Mouse (Mus musculus) limb, embryonic 15.5 days (tissue): ENCODE measurements at regions not wholly inside any gene's neighbourhood (a gene's known extent, or its start where the extent isn't known, plus 50 kb on each side); places are given as distances from the start of the nearest gene placed in this dataset.

Experiments
- ATAC-seq: fragments of 200-750 bp; cut with Nextera tagmentation; 2 replicates; pipeline ENCODE4 v1.8.0; 2017; ENCODE audit warnings: low read depth, moderate TSS enrichment; ENCODE audit not compliant: insufficient number of reproducible peaks, low FRiP score, low TSS enrichment
- H3K27ac ChIP-seq: fragments of 300-500 bp; sonication (generic); 2 replicates; pipeline ENCODE4 v1.5.1; 2015; ENCODE audit warnings: moderate library complexity, mild to moderate bottlenecking, inconsistent platforms
- H3K27me3 ChIP-seq: fragments of 300-500 bp; sonication (generic); 2 replicates; pipeline ENCODE4 v1.6.1; 2015; ENCODE audit warnings: inconsistent platforms
- H3K36me3 ChIP-seq: fragments of 300-500 bp; sonication (generic); 2 replicates; pipeline ENCODE4 v1.6.1; 2015; ENCODE audit warnings: inconsistent platforms
- H3K4me1 ChIP-seq: fragments of 300-500 bp; sonication (generic); 2 replicates; pipeline ENCODE4 v1.6.1; 2015; ENCODE audit warnings: inconsistent platforms
- H3K4me2 ChIP-seq: fragments of 300-500 bp; sonication (generic); 2 replicates; pipeline ENCODE4 v1.6.1; 2015; ENCODE audit warnings: mild to moderate bottlenecking, inconsistent platforms
- H3K4me3 ChIP-seq: fragments of 300-500 bp; sonication (generic); 2 replicates; pipeline ENCODE4 v1.5.1; 2015; ENCODE audit warnings: mild to moderate bottlenecking, inconsistent platforms
- H3K9ac ChIP-seq: fragments of 300-500 bp; sonication (generic); 2 replicates; pipeline ENCODE4 v1.6.1; 2015; ENCODE audit warnings: inconsistent platforms
- H3K9me3 ChIP-seq: fragments of 300-500 bp; sonication (generic); 2 replicates; pipeline ENCODE4 v1.6.1; 2016; ENCODE audit warnings: inconsistent platforms
- WGBS: fragments of 180-500 bp; shearing (Covaris S2); methylation state at CpG from one replicate; pipeline ENCODE4 v1.1.7; 2015; 5-methylcytosine and 5-hydroxymethylcytosine counted together

DNA sequence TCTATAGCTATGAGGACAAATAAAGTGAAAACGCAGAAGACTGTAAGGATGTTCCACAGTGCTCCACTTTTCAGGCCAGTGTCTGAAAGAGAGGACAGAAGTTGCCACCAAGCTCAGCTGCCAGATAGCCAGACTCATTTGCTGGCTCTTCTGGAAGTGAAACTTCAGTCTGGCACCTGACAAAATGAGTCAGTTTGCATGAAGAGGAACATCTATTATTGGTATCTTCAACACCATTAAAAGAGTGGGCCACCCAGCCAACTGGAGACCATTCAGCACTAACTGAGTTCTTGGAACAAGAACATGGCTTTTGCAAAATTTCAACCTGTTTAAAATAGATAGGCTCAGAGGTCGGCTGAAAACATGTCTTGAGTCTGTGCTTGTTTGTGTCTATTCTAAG lies 592.4 kb upstream of the Tbl1xr1 start:
- ATAC-seq: no peak
- Histone ChIP-seq H3K9me3 (no peaks in the 10 kb centered on the region), H3K4me3 (no peak overlapping the region), H3K4me1 (peaks cover 8% of the 10 kb centered on the region), H3K4me2 (no peak overlapping the region), H3K36me3 (no peaks in the 10 kb centered on the region), H3K27me3 (no peaks in the 10 kb centered on the region), H3K9ac (no peak overlapping the region), H3K27ac (no peak overlapping the region)
- 81% methylated on average over 2 of the region's 2 CpGs for WGBS

DNA sequence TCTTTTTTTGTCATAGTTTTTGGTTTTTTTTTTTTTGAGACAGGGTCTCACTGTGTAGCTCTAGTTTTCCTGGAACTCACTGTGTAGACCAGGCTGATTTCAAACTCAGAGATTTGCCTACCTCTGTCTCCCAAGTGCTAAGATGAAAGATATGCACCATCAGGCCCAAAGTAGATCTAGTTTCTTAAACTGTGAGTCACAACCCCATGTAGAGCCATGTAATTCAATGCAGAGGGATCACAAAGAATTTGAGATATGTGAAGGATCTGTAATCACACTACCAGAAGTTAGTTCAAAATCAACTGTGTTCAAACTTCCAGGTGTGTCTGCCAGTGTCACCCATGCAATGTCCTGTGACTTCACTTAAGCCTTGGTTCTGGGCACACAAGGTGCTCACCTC lies 591.0 kb upstream of the Tbl1xr1 start:
- no peaks in the 10 kb centered on the region for H3K36me3 ChIP-seq
- H3K4me1 ChIP-seq: no peaks in the 10 kb centered on the region
- no peak overlapping the region for H3K4me2 ChIP-seq
- no peak overlapping the region for H3K27ac ChIP-seq
- no peaks in the 10 kb centered on the region for H3K9me3 ChIP-seq
- H3K4me3 ChIP-seq: no peak overlapping the region
- H3K9ac ChIP-seq: no peak overlapping the region
- no peak for ATAC-seq
- no peaks in the 10 kb centered on the region for H3K27me3 ChIP-seq

DNA sequence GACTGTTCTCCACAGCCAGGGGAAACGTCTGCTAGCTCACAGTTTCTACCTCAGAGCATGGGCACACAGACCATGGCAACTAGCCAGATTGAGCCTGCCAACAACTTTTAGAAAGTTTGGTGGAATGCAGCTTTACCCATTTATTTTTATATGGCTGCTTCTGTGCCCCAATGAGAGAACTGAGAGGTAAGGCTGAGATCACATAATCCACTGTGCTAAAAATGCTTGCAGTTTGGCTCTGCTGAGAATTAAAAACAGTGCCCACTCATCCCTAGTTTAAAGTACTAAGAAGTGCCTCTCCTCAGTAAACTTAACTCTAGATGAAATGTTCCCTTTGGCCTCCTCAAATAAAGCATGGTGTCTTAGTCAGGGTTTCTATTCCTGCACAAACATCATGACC lies 586.9 kb upstream of the Tbl1xr1 start:
- no peak for ATAC-seq
- H3K9me3 ChIP-seq: no peaks in the 10 kb centered on the region
- no peaks in the 10 kb centered on the region for H3K36me3 ChIP-seq
- no peak overlapping the region for H3K4me2 ChIP-seq
- no peak overlapping the region for H3K27ac ChIP-seq
- 41% methylated on average over 1 of the region's 1 CpGs for WGBS
- H3K9ac ChIP-seq: no peak overlapping the region
- H3K27me3 ChIP-seq: no peaks in the 10 kb centered on the region
- 0 out of 2 replicates have a peak, but pooled peaks cover 4% of the 10 kb centered on the region for H3K4me1 ChIP-seq
- no peak overlapping the region for H3K4me3 ChIP-seq

DNA sequence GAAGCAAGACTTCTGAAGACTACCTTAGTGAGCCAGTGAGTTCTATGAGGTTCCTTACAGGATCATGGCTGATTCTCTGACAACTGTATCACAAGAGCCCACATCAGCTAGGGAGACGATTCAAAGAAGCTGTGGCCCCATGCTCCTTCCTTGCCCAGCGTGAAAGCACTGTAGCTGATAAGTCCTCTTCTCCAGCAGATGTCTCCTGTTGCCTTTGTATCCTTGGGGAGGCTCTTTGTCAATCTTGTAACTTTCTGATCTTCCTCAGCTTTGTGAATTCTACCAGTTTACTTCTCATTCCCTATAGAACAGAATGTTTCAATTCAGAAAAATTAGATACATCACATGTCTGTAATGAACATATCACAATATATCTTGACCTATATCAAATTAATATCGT lies 584.0 kb upstream of the Tbl1xr1 start:
- Histone ChIP-seq H3K4me3 (no peak overlapping the region), H3K27me3 (no peaks in the 10 kb centered on the region), H3K27ac (no peak overlapping the region), H3K9ac (no peak overlapping the region), H3K36me3 (no peaks in the 10 kb centered on the region), H3K4me2 (no peak overlapping the region), H3K9me3 (no peaks in the 10 kb centered on the region), H3K4me1 (peaks cover 9% of the 10 kb centered on the region)
- no peak for ATAC-seq
- 61% methylated on average over 3 of the region's 3 CpGs for WGBS

DNA sequence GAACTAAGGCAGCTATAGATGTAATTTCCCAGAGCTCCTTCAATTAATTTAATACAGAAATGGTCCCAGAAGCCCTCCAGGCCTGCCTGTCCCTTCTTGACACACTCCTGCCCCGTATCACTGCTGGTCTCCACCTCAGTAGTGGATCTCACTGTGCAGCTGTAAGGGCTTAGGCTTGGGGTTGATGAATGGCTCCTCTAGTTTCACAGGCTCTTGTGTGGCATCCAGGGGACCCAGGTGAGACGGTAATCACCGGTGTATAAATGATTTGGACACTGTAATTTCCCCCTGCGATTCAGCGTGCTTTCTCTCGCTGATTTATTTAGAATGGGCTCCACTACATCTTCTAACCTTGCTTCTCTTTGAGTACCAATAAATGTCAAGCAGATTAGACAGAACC lies 583.1 kb upstream of the Tbl1xr1 start:
- Histone ChIP-seq H3K36me3 (no peaks in the 10 kb centered on the region), H3K27me3 (no peaks in the 10 kb centered on the region), H3K4me2 (no peak overlapping the region), H3K4me3 (no peak overlapping the region), H3K27ac (no peak overlapping the region), H3K9me3 (no peaks in the 10 kb centered on the region), H3K4me1 (peaks cover 9% of the 10 kb centered on the region), H3K9ac (no peak overlapping the region)
- no peak for ATAC-seq
- 40% methylated on average over 6 of the region's 6 CpGs for WGBS

DNA sequence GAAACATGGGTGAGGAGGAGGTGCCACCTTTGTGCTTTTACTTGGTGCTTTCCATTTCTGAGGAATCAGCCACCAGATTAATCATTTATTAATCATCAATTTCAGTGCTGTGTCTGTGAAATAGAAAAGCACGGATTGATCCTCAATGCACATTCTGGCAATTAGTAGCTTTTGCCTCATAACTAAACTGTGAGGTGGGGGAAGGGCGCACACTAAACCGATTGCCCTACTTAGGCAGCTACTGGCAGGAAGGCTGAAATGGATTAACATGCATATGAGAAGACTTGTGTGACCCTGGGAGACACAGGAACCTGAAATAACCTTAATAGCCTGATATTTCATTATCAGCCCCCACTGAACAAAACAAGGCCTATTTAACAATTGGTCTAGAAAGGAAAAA lies 581.5 kb upstream of the Tbl1xr1 start:
- Histone ChIP-seq H3K9me3 (no peaks in the 10 kb centered on the region), H3K4me3 (no peak overlapping the region), H3K4me2 (no peak overlapping the region), H3K36me3 (no peaks in the 10 kb centered on the region), H3K4me1 (peaks cover 9% of the 10 kb centered on the region), H3K27ac (no peak overlapping the region), H3K27me3 (no peaks in the 10 kb centered on the region), H3K9ac (no peak overlapping the region)
- 47% methylated on average over 3 of the region's 3 CpGs for WGBS
- no peak for ATAC-seq

DNA sequence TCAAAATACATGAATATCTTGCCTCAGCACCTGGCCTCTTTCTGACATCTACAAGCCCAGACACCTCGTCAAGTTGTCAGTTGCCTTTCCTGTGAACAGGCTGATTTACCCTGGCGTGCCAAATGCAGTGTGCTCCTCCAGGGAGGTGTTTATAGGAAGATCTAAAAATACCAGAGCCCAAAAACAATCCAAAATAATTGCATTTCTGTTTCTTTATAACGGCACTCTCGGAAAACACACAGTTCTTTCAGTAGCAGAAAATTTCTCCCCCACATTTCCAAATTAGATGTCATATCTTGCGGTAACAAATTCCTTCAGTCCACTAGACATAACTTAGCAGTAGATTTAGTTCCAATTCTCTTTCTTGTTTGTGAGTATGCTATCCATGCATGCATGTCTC lies 580.8 kb upstream of the Tbl1xr1 start:
- Histone ChIP-seq H3K4me3 (no peak overlapping the region), H3K36me3 (no peaks in the 10 kb centered on the region), H3K27ac (no peak overlapping the region), H3K27me3 (no peaks in the 10 kb centered on the region), H3K9ac (no peak overlapping the region), H3K4me1 (peaks cover 9% of the 10 kb centered on the region), H3K4me2 (no peak overlapping the region), H3K9me3 (no peaks in the 10 kb centered on the region)
- ATAC-seq: no peak
- 21% methylated on average over 5 of the region's 5 CpGs for WGBS

DNA sequence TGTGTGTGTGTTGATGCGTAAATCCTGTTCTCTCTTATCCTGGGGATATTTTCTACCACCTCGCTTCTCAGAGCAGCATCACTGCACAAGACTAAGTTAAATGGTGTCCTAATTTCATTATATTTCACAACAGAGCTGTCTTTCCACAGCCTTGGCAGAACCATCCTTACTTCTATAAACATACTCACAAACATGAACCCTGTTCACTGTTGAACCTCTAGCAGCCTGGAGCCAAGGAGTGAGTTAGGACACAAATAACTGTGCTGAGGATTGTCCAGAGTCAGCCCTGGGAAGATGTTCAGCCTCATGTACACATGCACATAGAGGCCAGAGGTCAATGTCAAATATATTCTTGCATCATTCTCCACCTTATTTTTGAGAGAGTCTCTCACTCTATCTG lies 580.3 kb upstream of the Tbl1xr1 start:
- H3K27me3 ChIP-seq: no peaks in the 10 kb centered on the region
- WGBS: 90% methylated on average over 2 of the region's 2 CpGs
- H3K4me1 ChIP-seq: peaks cover 9% of the 10 kb centered on the region
- no peak overlapping the region for H3K4me3 ChIP-seq
- H3K27ac ChIP-seq: no peak overlapping the region
- no peaks in the 10 kb centered on the region for H3K36me3 ChIP-seq
- no peak overlapping the region for H3K4me2 ChIP-seq
- no peak for ATAC-seq
- H3K9ac ChIP-seq: no peak overlapping the region
- H3K9me3 ChIP-seq: no peaks in the 10 kb centered on the region

DNA sequence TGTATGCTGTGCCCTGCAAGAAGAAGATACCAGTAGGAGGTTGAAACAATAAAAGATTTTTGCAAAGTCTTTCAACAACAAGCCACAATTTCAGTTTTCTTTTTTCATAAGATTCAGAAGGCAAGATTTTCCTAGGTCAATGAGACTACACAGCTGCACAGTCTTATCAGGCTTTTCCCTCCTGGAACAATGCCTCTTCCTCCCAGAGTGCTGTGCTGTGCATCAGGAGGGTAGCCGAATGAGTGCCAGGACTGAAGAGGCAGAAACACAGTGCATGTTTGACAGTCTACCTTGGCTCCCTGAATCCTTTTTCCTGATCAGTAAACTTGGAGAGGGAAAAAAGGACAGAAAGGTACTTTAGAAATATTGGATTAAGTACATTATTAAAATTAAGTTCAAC lies 579.4 kb upstream of the Tbl1xr1 start:
- ATAC-seq: no peak
- WGBS: 68% methylated on average over 1 of the region's 1 CpGs
- H3K4me3 ChIP-seq: no peak overlapping the region
- H3K9ac ChIP-seq: no peak overlapping the region
- H3K27ac ChIP-seq: no peak overlapping the region
- H3K36me3 ChIP-seq: no peaks in the 10 kb centered on the region
- H3K4me2 ChIP-seq: no peak overlapping the region
- no peaks in the 10 kb centered on the region for H3K9me3 ChIP-seq
- H3K4me1 ChIP-seq: peaks cover 9% of the 10 kb centered on the region
- H3K27me3 ChIP-seq: no peaks in the 10 kb centered on the region

DNA sequence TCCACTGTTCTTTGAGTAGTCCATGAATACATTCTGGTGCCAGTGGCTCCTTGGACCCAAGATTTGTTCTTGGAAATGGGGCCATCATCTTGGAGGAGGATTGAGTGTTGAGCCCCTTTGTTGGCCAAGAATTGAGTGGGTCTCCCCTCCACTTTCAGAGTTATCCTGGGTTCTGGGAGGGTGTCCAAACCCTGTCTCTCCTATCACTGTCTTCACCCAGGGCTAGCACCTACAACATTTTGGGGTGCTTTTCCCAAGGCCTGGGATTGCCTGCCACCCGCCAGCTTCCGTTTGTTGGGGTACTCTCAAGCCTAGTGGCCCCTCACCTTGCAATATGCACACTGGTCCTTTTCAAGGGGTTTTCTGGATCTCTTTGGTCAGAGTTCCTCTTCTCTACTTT lies 568.8 kb upstream of the Tbl1xr1 start:
- H3K4me1 ChIP-seq: no peaks in the 10 kb centered on the region
- ATAC-seq: no peak
- H3K27ac ChIP-seq: no peak overlapping the region
- WGBS: 89% methylated on average over 2 of the region's 2 CpGs
- no peaks in the 10 kb centered on the region for H3K27me3 ChIP-seq
- no peaks in the 10 kb centered on the region for H3K36me3 ChIP-seq
- no peak overlapping the region for H3K4me2 ChIP-seq
- no peak overlapping the region for H3K4me3 ChIP-seq
- no peak overlapping the region for H3K9ac ChIP-seq
- H3K9me3 ChIP-seq: peaks cover 19% of the 10 kb centered on the region

DNA sequence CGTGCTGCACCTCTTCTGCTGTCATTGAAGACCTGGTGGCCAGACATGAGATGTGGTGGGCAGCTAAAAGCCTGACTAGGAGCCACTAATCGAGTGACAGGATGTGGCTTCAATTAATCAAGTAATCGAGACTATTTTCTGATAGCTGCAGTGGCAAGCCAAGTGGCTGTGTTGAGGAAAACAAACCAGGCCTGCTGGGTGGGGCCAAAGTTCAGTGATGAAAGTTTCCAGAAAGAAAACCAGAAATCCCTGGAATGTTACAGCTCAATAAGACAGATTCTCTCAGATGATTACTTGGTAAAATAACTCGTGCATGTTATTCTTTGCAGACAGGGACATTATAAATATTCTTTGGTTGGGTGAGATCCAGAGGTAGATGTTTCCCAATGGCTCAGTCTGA lies 564.4 kb upstream of the Tbl1xr1 start:
- no peak overlapping the region for H3K4me3 ChIP-seq
- ATAC-seq: no peak
- H3K9me3 ChIP-seq: peaks cover 19% of the 10 kb centered on the region
- H3K9ac ChIP-seq: no peak overlapping the region
- H3K36me3 ChIP-seq: no peaks in the 10 kb centered on the region
- no peak overlapping the region for H3K4me2 ChIP-seq
- no peaks in the 10 kb centered on the region for H3K4me1 ChIP-seq
- no peak overlapping the region for H3K27ac ChIP-seq
- no peaks in the 10 kb centered on the region for H3K27me3 ChIP-seq
- WGBS: 68% methylated on average over 4 of the region's 4 CpGs

DNA sequence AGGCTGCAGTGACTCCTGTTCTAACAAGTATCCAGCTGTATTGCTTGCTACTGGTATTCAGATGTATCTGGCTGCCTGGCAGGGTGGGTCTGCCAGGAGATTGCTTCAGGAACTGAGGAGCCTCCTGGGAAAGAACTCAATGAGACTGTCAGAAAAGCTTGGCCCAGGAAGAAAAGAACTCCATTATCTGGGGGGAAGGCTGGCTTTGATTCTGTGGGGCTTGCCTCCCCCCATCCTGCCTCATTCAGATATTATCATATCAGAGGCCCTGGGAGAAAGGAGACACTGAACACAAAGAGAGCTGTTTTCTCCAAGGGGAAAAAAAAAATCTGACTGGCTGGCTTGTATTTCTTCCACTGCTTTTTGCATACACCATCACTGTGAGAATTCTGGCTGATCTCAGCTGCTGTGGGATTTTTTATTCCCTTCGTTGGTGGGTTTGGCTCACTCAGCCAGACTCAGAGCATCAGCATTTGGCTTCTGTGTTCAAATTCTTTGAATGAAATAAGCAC lies 552.0 kb upstream of the Tbl1xr1 start:
- H3K27ac ChIP-seq: peak overlapping the region; percentile 33; the same call in 1 of the 2 replicates
- no peak overlapping the region for H3K4me3 ChIP-seq
- H3K36me3 ChIP-seq: no peaks in the 10 kb centered on the region
- ATAC-seq: 0 out of 2 replicates have a peak, but pooled peaks have one; percentile 55
- H3K4me1 ChIP-seq: peaks cover 3% of the 10 kb centered on the region
- no peaks in the 10 kb centered on the region for H3K27me3 ChIP-seq
- WGBS: 33% methylated on average over 1 of the region's 1 CpGs
- H3K9ac ChIP-seq: no peak overlapping the region
- H3K4me2 ChIP-seq: no peak overlapping the region
- H3K9me3 ChIP-seq: peaks cover 3% of the 10 kb centered on the region; the same call in 1 of the 2 replicates

DNA sequence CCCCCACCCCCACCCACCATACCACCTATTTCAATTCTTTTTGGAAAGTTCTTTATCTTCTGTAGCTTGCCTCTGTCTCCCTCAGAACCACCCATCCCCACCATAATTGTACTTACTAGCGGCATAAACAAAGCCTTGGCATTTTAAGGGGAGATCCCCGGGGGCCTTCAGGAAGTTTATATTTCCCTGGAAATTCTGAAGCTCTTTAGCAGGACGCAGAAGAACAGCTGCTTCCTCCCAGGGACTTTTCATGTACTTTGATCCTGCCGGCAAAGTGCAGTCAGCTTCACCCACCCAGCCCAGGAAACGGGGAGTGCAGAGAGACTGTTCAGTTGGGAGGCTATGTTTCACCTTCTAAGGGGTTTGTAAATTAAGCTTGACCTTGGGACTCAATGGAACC lies 545.6 kb upstream of the Tbl1xr1 start:
- Histone ChIP-seq H3K36me3 (no peaks in the 10 kb centered on the region), H3K4me1 (no peaks in the 10 kb centered on the region), H3K4me2 (no peak overlapping the region), H3K27ac (no peak overlapping the region), H3K4me3 (no peak overlapping the region), H3K9ac (no peak overlapping the region), H3K27me3 (no peaks in the 10 kb centered on the region), H3K9me3 (no peaks in the 10 kb centered on the region)
- WGBS: 11% methylated on average over 5 of the region's 5 CpGs
- ATAC-seq: no peak
